Mouse (Mus musculus) splenic B cell, adult 2 months (primary cell): ENCODE measurements around the gene AI467606.
"Not testable (repeated sequence)": the region's sequence is repeated elsewhere in the genome, so short reads cannot be mapped to it uniquely, and the experiment has no call there.

Source experiments
- DNase-seq: peaks from one replicate; pipeline ENCODE4 v3.0.0-alpha.2; 2011; ENCODE audit warnings: low read depth, low spot score
- H3K27me3 ChIP-seq: 2 replicates; pipeline ENCODE4 v1.6.1; 2012; ENCODE audit warnings: mild to moderate bottlenecking, low read length, moderate library complexity, mixed read lengths; ENCODE audit not compliant: control insufficient read depth, poor library complexity, insufficient read depth, severe bottlenecking
- H3K36me3 ChIP-seq: 2 replicates; pipeline ENCODE4 v1.6.1; 2012; ENCODE audit warnings: mild to moderate bottlenecking, low read length, moderate library complexity, mixed read lengths; ENCODE audit not compliant: control insufficient read depth, poor library complexity, insufficient read depth, severe bottlenecking

AI467606 gene

DNA sequence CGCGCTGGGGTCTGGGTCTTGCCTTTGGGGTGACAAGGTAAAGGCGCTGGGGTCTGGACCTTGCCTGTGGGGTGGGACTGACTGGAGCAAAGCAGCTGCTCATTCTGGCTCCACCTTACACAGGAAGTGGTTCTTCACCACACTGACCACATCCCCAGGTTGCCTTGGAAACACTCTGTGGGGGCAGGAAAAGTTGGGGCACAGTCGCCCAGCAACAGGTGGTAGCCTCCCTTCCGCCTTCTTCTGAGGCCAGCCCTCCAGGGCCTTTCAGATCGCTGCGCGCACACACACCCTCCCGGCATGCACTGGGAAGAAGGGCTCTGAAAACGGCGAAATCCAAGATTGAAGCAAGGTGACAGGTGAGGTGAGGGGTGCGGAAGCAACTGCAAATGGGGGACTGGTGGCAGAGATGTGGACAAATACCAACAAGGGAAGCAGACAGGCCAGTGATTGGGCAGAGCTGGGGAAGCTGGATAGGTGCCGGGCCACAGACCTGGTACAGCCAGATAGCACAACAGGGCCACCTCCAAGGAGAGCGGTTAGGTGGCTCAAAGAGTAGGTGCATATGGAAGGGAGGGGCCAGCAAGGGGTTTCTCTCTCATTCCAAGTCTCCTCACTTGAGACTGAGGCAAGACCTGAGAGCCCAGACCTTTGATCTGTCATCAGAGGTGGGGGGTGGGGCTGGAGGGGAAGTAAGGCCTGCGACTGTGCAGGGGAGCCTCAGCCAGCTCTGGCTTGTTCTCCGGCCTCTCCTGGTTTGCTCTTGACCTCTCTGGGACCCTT is at the start of gene AI467606:
TSS of gene AI467606 (plus strand) at position 246 of the 783 bp plus-strand sequence.
- H3K36me3 ChIP-seq = peaks cover 3% of the 10 kb centered on the region
- peak; percentile 98 for DNase-seq
- no peaks in the 10 kb centered on the region for H3K27me3 ChIP-seq

DNA sequence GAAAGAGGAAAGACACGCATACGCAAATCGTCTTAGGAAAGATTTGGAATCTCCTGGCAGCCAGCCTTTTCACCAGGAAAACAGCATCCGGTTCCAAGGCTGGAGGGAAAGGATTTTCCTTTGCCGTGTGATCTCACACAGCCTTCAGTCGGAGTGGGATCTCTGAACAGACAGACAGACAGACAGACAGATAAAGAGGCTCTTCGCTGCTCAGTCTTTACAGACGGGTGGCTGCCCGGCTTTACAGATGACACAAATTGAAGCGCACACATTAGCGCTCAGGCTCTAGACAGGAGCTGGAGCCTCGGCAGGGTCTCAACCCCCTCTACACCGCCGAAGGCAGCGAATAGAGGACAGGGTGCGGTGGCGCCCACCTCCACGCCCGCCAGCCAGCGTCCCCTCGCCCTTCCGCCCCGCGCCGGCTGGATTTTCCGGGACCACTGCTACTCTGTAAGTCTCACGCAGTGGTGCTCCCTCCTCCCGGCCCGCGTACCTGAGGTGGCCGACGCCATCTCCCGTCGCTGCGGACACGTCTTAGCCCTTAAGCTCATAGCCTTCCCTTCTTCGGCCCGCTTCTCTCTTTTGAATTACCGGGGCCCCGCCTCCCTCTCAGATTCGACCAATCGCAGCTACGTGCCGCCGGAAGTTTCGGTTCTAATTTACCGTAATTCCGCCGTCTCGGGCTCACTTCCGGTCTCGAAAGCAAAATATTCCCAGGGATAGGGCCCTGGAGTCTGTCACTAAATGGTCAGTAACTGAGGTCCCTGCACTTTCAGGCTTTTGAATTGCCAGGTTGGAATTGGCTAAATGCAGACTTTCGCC is 49.1 kb upstream of the AI467606 start, which contains the start of gene Kif22:
TSS of gene Kif22 (minus strand) at position 621 of the 822 bp plus-strand sequence.
- H3K27me3 ChIP-seq = no peaks in the 10 kb centered on the region
- H3K36me3 ChIP-seq = no peaks in the 10 kb centered on the region
- peak; percentile 88 for DNase-seq

DNA sequence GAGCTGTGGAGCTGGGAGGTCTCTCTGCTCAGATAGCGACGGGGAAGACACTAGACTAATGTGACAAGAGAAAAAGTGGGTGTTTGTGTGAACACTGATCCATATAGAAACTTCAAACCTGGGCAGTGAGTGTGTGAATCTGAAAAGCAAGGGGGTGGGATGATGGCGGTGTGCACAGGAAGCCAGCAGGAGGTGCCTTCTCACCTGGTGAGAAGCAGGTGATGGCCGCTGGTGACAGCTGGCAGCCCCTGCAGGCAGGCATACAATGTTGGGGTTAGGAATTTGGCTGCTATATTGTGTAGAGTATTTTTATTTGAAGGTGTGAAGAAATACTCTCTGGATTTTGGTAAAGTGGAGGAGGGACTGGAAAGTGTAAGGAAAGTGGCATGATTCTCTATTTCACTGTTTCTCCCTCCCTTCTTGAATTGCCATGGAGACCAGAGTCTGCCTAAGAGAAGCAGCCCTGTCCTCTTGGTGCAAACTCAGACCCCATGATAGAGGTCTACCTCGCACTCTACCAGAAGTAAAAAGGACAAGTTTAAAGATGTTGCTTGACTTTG is 36.1 kb upstream of the AI467606 start:
- no peak for DNase-seq
- H3K27me3 ChIP-seq = no peaks in the 10 kb centered on the region
- no peaks in the 10 kb centered on the region for H3K36me3 ChIP-seq

DNA sequence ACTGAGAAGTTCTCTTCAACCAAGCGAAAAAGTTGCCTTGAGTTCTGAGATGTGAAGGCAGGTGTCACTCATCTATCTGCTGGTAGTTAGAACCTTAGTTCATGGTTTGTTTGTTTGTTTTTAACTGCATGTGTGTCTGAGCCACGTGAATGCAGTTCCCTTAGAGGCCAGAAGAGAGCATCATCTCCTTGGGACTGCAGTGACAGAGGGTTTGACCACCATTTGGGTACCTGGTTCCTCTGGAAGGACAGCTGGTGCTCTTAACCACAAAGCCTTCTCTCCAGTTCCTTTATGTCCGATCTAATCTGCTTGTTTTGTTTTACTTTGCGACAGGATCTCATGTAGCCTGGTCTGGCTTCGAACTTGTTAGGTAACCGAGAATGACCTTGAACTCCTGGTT is 25.6 kb upstream of the AI467606 start:
- H3K27me3 ChIP-seq = no peaks in the 10 kb centered on the region

DNA sequence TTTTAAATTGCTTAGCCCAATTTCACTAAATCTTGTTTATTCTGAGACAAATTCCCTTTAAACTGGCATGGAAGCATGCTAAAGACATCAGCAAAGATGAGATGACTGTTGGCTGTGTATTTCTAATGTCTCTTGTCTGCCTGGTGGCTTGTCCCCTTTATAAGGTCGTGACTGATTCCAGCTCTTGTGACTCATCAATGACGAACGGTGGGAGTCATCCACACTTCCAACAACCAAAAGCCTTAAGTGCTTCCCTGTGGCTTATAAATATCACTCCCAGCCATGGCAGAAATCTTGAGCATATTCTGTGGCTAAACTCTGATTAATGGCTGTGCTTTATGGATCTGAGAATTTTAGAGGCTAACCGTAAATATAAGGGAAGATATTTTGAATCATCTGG is 24.8 kb upstream of the AI467606 start:
- H3K36me3 ChIP-seq = no peaks in the 10 kb centered on the region
- H3K27me3 ChIP-seq = no peaks in the 10 kb centered on the region
- no peak for DNase-seq

More for the DNA sequence above, 25.6 kb upstream of the AI467606 start:
- no peaks in the 10 kb centered on the region for H3K36me3 ChIP-seq
- peak; percentile 39 for DNase-seq

DNA sequence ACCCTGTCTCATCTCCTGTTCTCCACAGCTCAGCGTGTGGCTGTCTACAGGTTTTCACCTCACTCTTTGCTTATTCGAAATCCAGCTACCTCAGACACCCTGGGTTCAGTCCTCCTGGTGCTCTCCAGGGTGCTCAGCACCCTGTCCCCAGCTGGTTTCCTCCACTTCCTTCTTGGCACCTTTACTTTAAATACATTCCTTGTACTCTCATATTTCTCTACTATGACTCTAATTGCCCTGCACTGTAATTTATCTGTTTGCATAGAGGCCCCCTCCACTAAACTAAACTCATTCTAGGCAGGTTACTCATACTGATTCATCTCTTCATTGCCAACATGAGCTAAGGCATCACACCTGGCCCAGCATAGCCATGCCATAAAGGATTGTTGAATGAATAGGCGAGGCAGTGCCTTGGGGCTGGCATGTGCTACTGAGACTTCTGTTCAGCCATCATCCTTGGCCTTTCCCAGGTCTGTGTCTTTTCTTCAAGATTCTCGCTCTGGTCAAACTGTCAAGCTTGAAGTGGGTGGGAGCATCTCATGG is 20.2 kb upstream of the AI467606 start:
- H3K36me3 ChIP-seq = no peaks in the 10 kb centered on the region
- H3K27me3 ChIP-seq = no peaks in the 10 kb centered on the region
- DNase-seq = no peak

DNA sequence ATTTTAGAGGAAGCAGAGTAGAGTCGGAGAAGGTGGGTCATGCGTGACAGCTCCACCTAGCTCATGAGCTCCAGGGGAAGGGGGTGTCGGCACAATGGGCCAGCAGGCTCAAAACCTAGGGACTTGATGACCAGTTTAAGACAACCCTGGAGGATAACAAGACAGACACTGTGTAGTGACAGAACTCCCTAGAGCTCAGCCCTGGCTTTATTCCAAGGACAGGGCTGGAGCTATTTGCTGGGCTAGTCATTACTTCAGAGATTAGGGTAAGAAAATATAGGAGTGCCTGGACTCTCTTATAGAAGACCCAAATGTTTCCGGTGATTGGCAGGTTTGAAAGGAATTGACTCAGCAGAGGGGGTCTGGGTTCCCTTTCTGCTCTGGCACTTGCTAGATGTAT is 17.9 kb upstream of the AI467606 start:
- DNase-seq = no peak
- Histone ChIP-seq H3K36me3 (no peaks in the 10 kb centered on the region), H3K27me3 (no peaks in the 10 kb centered on the region)

DNA sequence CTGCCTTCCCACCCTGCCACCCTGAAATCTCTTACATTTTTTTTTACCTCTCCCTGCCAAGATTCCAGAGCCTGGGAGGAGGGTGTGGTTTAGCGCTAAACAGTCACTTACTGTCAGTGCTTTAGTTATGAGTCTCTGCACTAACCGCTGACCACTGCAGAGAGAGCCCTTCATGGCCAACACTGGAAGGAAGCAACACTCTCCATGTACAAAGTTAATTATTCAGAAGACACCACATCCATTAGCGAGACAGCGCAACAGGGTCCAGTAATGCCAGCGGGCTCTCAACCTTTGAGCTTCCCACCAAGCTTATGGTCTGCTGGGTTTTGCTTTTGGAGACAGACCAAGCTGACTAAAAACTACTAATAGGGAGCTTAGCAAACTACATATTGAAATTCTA is 15.0 kb upstream of the AI467606 start:
- Histone ChIP-seq H3K27me3 (no peaks in the 10 kb centered on the region), H3K36me3 (no peaks in the 10 kb centered on the region)
- no peak for DNase-seq

DNA sequence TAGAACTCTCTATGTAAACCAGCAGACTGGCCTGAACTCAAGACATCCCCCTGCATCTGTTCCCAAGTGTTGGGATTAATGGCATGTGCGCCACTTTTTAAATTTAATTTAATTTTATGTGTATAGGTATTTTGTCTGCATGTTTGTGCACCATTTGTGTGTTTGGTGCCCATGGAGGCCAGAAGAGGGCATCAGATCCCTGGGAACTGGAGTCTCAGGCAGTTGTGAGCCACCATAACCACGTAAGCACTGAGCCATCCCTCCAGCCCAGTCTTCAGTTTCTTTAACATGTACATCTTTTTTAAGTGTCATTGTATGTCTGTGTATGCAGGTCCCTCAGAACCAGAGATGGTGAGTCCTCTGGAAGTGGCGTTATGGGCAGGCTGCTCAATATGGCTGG is 13.5 kb upstream of the AI467606 start:
- DNase-seq = peak; percentile 67
- Histone ChIP-seq H3K27me3 (no peaks in the 10 kb centered on the region), H3K36me3 (no peaks in the 10 kb centered on the region)

DNA sequence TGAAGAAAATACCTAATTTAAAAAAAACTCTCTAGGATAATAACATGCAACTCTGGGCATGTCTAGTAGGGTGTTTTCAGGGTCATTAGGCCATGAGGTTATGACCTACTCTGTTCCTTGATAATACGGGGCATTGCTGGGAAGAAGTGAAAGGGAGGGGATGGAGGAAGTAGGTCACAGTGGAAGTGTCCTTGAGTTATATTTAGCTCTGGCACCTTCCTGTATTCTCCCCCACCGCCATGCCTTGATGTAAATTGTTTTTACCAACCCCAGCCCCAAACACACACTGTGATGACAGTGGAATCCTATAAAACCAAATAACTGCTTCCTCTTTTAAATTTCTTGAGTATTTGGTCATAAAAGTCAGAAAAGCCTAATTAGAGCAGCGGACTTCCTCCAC is 11.1 kb upstream of the AI467606 start:
- Histone ChIP-seq H3K36me3 (no peaks in the 10 kb centered on the region), H3K27me3 (no peaks in the 10 kb centered on the region)
- peak; percentile 62 for DNase-seq

DNA sequence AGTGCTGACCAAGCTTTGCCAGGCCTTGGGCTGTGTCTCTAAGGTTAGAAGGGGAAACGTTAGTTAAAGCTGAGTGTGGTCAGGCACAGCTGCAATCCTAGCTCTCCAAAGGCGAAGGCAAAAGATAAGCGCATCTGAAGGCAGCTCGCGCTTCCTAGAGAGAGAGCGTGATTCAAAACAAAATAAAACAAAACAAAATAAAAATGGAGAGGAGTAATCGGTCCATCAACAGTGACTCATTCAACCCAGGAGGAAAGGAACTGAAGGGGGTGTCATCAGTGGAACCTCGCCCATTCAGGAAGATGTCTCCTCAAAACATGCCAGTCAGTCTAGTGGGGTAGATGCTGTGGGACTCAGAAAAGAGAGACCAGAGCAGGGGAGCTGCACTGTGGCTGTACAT is 8.9 kb upstream of the AI467606 start:
- no peak for DNase-seq
- Histone ChIP-seq H3K27me3 (no peaks in the 10 kb centered on the region), H3K36me3 (no peaks in the 10 kb centered on the region)

DNA sequence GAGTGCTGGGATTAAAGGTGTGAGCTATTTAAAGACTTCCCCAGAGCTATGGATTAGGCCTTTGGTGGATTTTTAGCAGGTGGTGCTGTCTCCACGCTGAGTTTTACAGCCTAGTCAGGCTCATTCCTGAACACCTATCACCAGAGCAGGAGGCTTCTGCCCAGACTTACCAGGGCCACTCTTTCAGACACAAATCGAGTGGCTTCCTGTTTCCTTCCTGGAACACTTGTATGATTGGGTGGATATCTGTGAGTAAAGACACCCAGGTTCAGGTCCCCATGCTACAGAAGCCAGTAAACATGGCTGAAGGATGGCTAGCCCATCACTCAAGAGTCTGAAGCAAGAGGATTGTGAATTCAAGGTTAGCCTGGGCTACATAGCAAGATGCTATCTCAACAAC is 8.2 kb upstream of the AI467606 start:
- Histone ChIP-seq H3K36me3 (no peaks in the 10 kb centered on the region), H3K27me3 (no peaks in the 10 kb centered on the region)
- no peak for DNase-seq

DNA sequence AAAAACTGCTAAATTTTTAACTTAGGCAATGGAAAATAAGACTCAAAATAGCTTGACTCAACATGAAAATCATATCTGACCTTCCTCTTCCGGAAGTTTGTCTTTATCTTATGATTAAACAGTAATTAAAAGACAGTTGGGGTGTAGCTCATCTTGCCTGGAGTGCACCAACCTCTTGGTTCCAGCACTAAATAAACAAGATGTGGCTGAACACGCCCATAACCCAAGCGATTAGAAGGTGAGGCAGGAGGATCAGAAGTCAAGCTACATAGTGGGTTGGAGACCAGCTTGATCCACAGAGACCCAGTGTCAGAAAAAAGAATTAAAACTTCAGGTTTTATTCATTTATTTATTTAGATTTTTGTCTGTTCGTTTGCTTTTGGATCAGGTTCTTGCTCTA is 7.5 kb upstream of the AI467606 start:
- no peaks in the 10 kb centered on the region for H3K27me3 ChIP-seq
- peak; percentile 32 for DNase-seq
- H3K36me3 ChIP-seq = no peaks in the 10 kb centered on the region

DNA sequence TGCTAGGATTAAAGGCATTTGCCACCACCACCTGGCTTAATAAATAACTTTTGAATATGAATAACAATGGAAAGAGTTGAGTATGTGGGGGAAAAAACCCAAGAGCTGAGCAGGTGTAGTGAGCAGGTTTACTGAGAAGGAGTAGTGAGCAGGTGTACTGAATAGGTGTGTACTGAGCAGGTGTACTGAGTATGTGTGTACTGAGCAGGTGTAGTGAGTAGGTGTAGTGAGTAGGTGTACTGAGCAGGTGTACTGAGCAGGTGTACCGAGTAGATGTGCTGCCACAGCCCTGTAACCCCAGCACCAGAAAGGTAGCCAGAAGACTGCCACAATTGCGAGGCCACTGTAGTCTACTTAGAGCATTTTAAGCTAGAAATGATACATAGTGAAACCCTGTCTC is 6.4 kb upstream of the AI467606 start:
- Histone ChIP-seq H3K36me3 (no peaks in the 10 kb centered on the region), H3K27me3 (no peaks in the 10 kb centered on the region)
- no peak for DNase-seq

DNA sequence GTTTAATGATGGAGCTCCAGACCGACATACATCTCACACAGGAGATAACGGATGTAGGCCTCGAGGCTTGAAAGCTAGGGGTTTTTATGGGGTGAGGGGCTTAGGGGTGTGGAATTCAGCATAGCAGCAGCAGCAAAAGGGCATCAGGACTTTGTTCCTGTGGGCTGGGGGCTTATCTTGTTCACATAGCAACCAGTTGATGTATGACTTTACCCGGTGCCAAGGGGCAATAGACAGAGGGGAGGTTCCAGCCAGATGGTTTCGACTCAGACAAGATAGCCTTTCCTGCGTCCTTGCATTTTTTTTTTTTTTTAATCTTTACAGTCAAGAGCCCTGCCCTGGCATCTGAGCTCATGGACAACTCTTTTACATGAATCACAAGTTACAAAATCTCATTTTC is 5.4 kb upstream of the AI467606 start:
- H3K36me3 ChIP-seq, DNase-seq, H3K27me3 ChIP-seq: not testable (repeated sequence)
